Comparison of ENCODE assay signal across 7 mouse cellular contexts in the genomic region with DNA sequence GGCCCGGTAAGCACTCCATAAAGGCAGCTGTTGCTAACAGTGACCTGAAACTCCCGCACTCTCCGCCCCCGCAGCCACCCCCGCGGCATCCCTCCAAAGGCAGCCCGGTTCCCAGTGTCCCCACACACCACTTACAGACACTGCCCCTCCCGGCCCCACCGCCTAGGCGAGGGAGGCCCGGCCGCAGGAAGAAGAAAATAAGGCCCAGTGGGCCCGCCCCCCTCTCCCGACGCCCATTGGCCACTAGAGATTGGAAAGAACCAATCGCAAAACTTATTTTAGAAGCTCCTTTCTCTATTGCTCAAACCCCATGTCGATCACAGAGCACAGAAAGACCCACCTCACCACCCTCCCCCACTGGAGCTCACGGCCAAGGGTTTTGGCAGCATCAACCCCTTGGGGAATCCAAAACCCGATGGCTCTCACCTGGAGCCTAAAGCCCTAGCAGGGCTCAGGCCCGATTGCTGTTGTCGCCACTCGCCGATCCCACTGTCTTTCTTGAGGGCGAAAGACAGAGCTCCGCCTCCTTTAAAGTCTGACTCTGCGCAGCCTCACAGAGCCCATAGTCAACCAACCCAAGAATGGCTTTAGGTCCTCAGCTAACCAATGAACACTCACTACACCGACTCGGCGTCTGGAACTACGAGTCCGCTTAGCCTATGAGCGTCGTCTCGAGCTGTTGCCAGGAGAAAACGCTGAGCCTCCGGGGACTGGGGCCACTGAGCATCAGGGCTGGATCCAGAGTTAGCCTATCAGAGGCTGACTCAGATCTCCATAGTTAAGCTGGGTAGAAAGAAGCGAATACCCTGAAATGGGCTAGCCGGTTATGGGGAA. TPM values are rescaled to one million over a fixed set of nuclear protein-coding genes. Genes with fewer than 3 reads are reported as not detected.
DNase-seq lines count a peak whose midpoint lies in the region; ATAC-seq lines count a peak whose summit lies in the region.

TSS of gene Kdm4a (minus strand) at position 577 of the 834 bp plus-strand sequence.

- no peaks in the 10 kb centered on the region for H3K9me3 ChIP-seq in embryonic facial prominence, embryonic 11.5 days (replicated peaks; ENCODE audit: control insufficient read depth, low read length)
- H3K9me3 ChIP-seq in limb, embryonic 10.5 days (replicated peaks), result no peaks in the 10 kb centered on the region
- no peaks in the 10 kb centered on the region for H3K9me3 ChIP-seq in midbrain, embryonic 13.5 days

- DNase-seq in adrenal gland, postnatal 14 days, result peak; percentile 96
- DNase-seq in embryonic facial prominence, embryonic 11.5 days (ENCODE audit: low spot score), result peak; percentile 99
- peak; percentile 98 for DNase-seq in kidney, adult 11 months
- DNase-seq in limb, embryonic 10.5 days (ENCODE audit: low spot score), result peak; percentile 89
- peak; percentile 88 for DNase-seq in spleen, adult 12 weeks (ENCODE audit: low spot score)

- peak within 1 kb of the TSS; percentile 75 for H3K9ac ChIP-seq in embryonic facial prominence, embryonic 11.5 days (replicated peaks; ENCODE audit: low read length)
- peak within 1 kb of the TSS; percentile 80 for H3K9ac ChIP-seq in midbrain, embryonic 13.5 days (replicated peaks)

- H3K36me3 ChIP-seq in embryonic facial prominence, embryonic 11.5 days (replicated peaks; ENCODE audit: control insufficient read depth, insufficient read depth, low read depth, low read length), result peaks cover 23% of the 10 kb centered on the region
- peaks cover 31% of the 10 kb centered on the region for H3K36me3 ChIP-seq in limb, embryonic 10.5 days
- peaks cover 28% of the 10 kb centered on the region for H3K36me3 ChIP-seq in midbrain, embryonic 13.5 days

- no peaks in the 10 kb centered on the region for H3K27me3 ChIP-seq in embryonic facial prominence, embryonic 11.5 days (ENCODE audit: control insufficient read depth, insufficient read depth, low read length)
- H3K27me3 ChIP-seq in limb, embryonic 10.5 days (ENCODE audit: low read depth, poor library complexity, severe bottlenecking), result no peaks in the 10 kb centered on the region
- no peaks in the 10 kb centered on the region for H3K27me3 ChIP-seq in midbrain, embryonic 13.5 days

- ATAC-seq in embryonic facial prominence, embryonic 11.5 days (replicated peaks; ENCODE audit: insufficient number of reproducible peaks, low FRiP score, low TSS enrichment, low read depth), result peak; percentile 99
- ATAC-seq in granulocyte monocyte progenitor cell, adult 5-6 weeks (replicated peaks; ENCODE audit: poor library complexity, severe bottlenecking), result peak; percentile 94
- ATAC-seq in midbrain, embryonic 13.5 days, result peak; percentile 100

- under 1% methylated on average over 37 of the region's 38 CpGs for WGBS in embryonic facial prominence, embryonic 11.5 days
- WGBS in limb, embryonic 10.5 days, result under 1% methylated on average over 38 of the region's 38 CpGs
- under 1% methylated on average over 38 of the region's 38 CpGs for WGBS in midbrain, embryonic 13.5 days

- H3K27ac ChIP-seq in embryonic facial prominence, embryonic 11.5 days (replicated peaks; ENCODE audit: low read depth, low read length), result peak within 1 kb of the TSS; percentile 90
- H3K27ac ChIP-seq in limb, embryonic 10.5 days, result peak within 1 kb of the TSS; percentile 95
- H3K27ac ChIP-seq in midbrain, embryonic 13.5 days, result peak within 1 kb of the TSS; percentile 92

- peaks cover 3% of the 10 kb centered on the region; the same call in 1 of the 2 replicates for H3K4me1 ChIP-seq in embryonic facial prominence, embryonic 11.5 days (ENCODE audit: control insufficient read depth, insufficient read depth, low read length)
- peaks cover 14% of the 10 kb centered on the region for H3K4me1 ChIP-seq in limb, embryonic 10.5 days
- H3K4me1 ChIP-seq in midbrain, embryonic 13.5 days (replicated peaks), result peaks cover 19% of the 10 kb centered on the region

- H3K4me2 ChIP-seq in embryonic facial prominence, embryonic 11.5 days (ENCODE audit: low read depth, low read length), result peak within 1 kb of the TSS; percentile 66
- peak within 1 kb of the TSS; percentile 72 for H3K4me2 ChIP-seq in midbrain, embryonic 13.5 days (replicated peaks)

- peak within 1 kb of the TSS; percentile 76 for H3K4me3 ChIP-seq in embryonic facial prominence, embryonic 11.5 days (ENCODE audit: low read depth, low read length)
- H3K4me3 ChIP-seq in limb, embryonic 10.5 days, result peak within 1 kb of the TSS; percentile 89
- peak within 1 kb of the TSS; percentile 62 for H3K4me3 ChIP-seq in midbrain, embryonic 13.5 days (replicated peaks)

RNA-seq across cellular contexts. Expression of gene Kdm4a, which starts in this region (rescaled TPM):
- total RNA-seq in adrenal gland, postnatal 14 days (2021), result 34.3 and 43.6 TPM in 2 replicates
- 53.2 and 56.7 TPM in 2 replicates for polyA plus RNA-seq in embryonic facial prominence, embryonic 11.5 days (2014; fragmentation: Nextera tagmentation; extraction: Ambion mirVana)
- total RNA-seq in granulocyte monocyte progenitor cell, adult 5-6 weeks (2014; fragmentation: Nextera tagmentation), result 17.2 and 25.2 TPM in 2 replicates
- total RNA-seq in granulocyte monocyte progenitor cell, adult 5-6 weeks (2017), result 19.8 and 23.1 TPM in 2 replicates
- 33.7 and 42.7 TPM in 2 replicates for polyA plus RNA-seq in limb, embryonic 10.5 days (2016; fragmentation: Nextera tagmentation; extraction: Ambion mirVana)
- 63.7 and 64.8 TPM in 2 replicates for polyA plus RNA-seq in midbrain, embryonic 13.5 days (2015; fragmentation: Nextera tagmentation; extraction: Ambion mirVana)

Comparison
In these comparisons a context has a peak if more than half of its experiments do, and no peak if none do; other contexts are left out.
1. Peak in every context shown above with its lines: DNase-seq, ATAC-seq, H3K4me3 ChIP-seq and H3K27ac ChIP-seq.